Mouse (Mus musculus) limb, embryonic 11.5 days (tissue): ENCODE data around the gene Optn. TPM values are rescaled to one million over a fixed set of nuclear protein-coding genes. Genes with fewer than 3 reads are reported as not detected.

Experiments used
- ATAC-seq: fragments of 200-750 bp; cut with Nextera tagmentation; 2 replicates; pipeline ENCODE4 v1.8.0; 2017; ENCODE audit warnings: low read depth; ENCODE audit not compliant: insufficient number of reproducible peaks, low FRiP score, low TSS enrichment
- DNase-seq: peaks from one replicate; pipeline ENCODE4 v3.0.0-alpha.2; 2015; ENCODE audit warnings: low spot score
- H3K27ac ChIP-seq: fragments of 300-500 bp; sonication (generic); replicated peaks from 2 replicates; pipeline ENCODE4 v1.5.1; 2014; ENCODE audit warnings: low read depth, mild to moderate bottlenecking, low read length
- H3K27me3 ChIP-seq: fragments of 300-500 bp; sonication (generic); 2 replicates; pipeline ENCODE4 v1.6.1; 2014; ENCODE audit warnings: mild to moderate bottlenecking, low read length, mixed read lengths; ENCODE audit not compliant: control insufficient read depth, insufficient read depth
- H3K36me3 ChIP-seq: fragments of 300-500 bp; sonication (generic); 2 replicates; pipeline ENCODE4 v1.6.1; 2014; ENCODE audit warnings: mild to moderate bottlenecking, low read length, moderate library complexity, mixed read lengths; ENCODE audit not compliant: control insufficient read depth, insufficient read depth
- H3K4me1 ChIP-seq: fragments of 300-500 bp; sonication (generic); 2 replicates; pipeline ENCODE4 v1.6.1; 2014; ENCODE audit warnings: low read length, mixed read lengths; ENCODE audit not compliant: control insufficient read depth, insufficient read depth
- H3K4me2 ChIP-seq: fragments of 300-500 bp; sonication (generic); 2 replicates; pipeline ENCODE4 v1.6.1; 2014; ENCODE audit warnings: low read depth, mild to moderate bottlenecking, moderate library complexity; ENCODE audit not compliant: severe bottlenecking
- H3K4me3 ChIP-seq: fragments of 300-500 bp; sonication (generic); 2 replicates; pipeline ENCODE4 v1.5.1; 2014; ENCODE audit warnings: low read depth, low read length
- H3K9ac ChIP-seq: fragments of 300-500 bp; sonication (generic); 2 replicates; pipeline ENCODE4 v1.6.1; 2014; ENCODE audit warnings: mild to moderate bottlenecking, low read length
- H3K9me3 ChIP-seq: fragments of 300-500 bp; sonication (generic); 2 replicates; pipeline ENCODE4 v1.6.1; 2016; ENCODE audit warnings: low read length; ENCODE audit not compliant: control insufficient read depth
- WGBS: fragments of 180-500 bp; shearing (Covaris S2); extraction: QIAGEN DNeasy Blood & Tissue Kit; methylation state at CpG from one replicate; pipeline ENCODE4 v1.1.7; 2014; 5-methylcytosine and 5-hydroxymethylcytosine counted together
- polyA plus RNA-seq: library from polyadenylated mRNA; unstranded; fragments of >200 nt; fragmentation: Nextera tagmentation; extraction: Ambion mirVana; gene quantifications from 2 replicates; pipeline ENCODE4 v1.2.1, GENCODE M21; 2014

Gene Optn
- polyA plus RNA-seq, 1 experiment from 2014 or later: 7.8 TPM

- Histone ChIP-seq H3K4me2 (no peak overlapping the region), H3K4me1 (peaks cover 10% of the 10 kb centered on the region), H3K27me3 (no peaks in the 10 kb centered on the region), H3K36me3 (no peaks in the 10 kb centered on the region), H3K4me3 (no peak overlapping the region), H3K9me3 (no peaks in the 10 kb centered on the region), H3K27ac (no peak overlapping the region), H3K9ac (no peak overlapping the region)
- no peak for ATAC-seq
- no peak for DNase-seq
- WGBS: 85% methylated on average over 2 of the region's 2 CpGs
Observed at GRCm38 (mm10) chr2:5047016-5047415, 16.8 kb downstream of the Optn start.

- WGBS: 5% methylated on average over 13 of the region's 13 CpGs
Observed at GRCm38 (mm10) chr2:5045269-5045965, 18.4 kb downstream of the Optn start.

GRCm38 (mm10) chr2:5044321-5044720 is 19.5 kb downstream of the Optn start:
- Histone ChIP-seq H3K27me3 (no peaks in the 10 kb centered on the region), H3K9ac (no peak overlapping the region), H3K4me1 (peaks cover 10% of the 10 kb centered on the region), H3K36me3 (no peaks in the 10 kb centered on the region), H3K4me2 (no peak overlapping the region), H3K4me3 (no peak overlapping the region), H3K27ac (no peak overlapping the region), H3K9me3 (no peaks in the 10 kb centered on the region)
- no peak for DNase-seq
- 17% methylated on average over 3 of the region's 3 CpGs for WGBS
- ATAC-seq: no peak

More at GRCm38 (mm10) chr2:5045269-5045965, 18.4 kb downstream of the Optn start:
- no peak overlapping the region; the same call in 1 of the 2 replicates for H3K27ac ChIP-seq
- H3K4me3 ChIP-seq: no peak overlapping the region
- no peaks in the 10 kb centered on the region for H3K9me3 ChIP-seq
- H3K36me3 ChIP-seq: no peaks in the 10 kb centered on the region
- peaks cover 10% of the 10 kb centered on the region for H3K4me1 ChIP-seq
- H3K9ac ChIP-seq: no peak overlapping the region
- H3K4me2 ChIP-seq: peak overlapping the region; percentile 20; the same call in 1 of the 2 replicates
- no peaks in the 10 kb centered on the region for H3K27me3 ChIP-seq
- ATAC-seq: peak; percentile 75
- DNase-seq: peak; percentile 84

GRCm38 (mm10) chr2:5043476-5043761 is 20.4 kb downstream of the Optn start:
- 69% methylated on average over 2 of the region's 2 CpGs for WGBS
- H3K27ac ChIP-seq: no peak overlapping the region
- no peak overlapping the region for H3K4me3 ChIP-seq
- H3K4me1 ChIP-seq: peaks cover 10% of the 10 kb centered on the region
- no peaks in the 10 kb centered on the region for H3K27me3 ChIP-seq
- DNase-seq (no peak), ATAC-seq (no peak)
- H3K9ac ChIP-seq: no peak overlapping the region
- H3K9me3 ChIP-seq: no peaks in the 10 kb centered on the region
- no peak overlapping the region for H3K4me2 ChIP-seq
- H3K36me3 ChIP-seq: no peaks in the 10 kb centered on the region

GRCm38 (mm10) chr2:5042616-5043475 is 21.0 kb downstream of the Optn start:
- H3K4me1 ChIP-seq: peaks cover 10% of the 10 kb centered on the region
- no peak overlapping the region for H3K4me3 ChIP-seq
- WGBS: 73% methylated on average over 11 of the region's 11 CpGs
- H3K36me3 ChIP-seq: no peaks in the 10 kb centered on the region
- H3K27ac ChIP-seq: no peak overlapping the region
- ATAC-seq: no peak
- no peaks in the 10 kb centered on the region for H3K27me3 ChIP-seq
- H3K9me3 ChIP-seq: no peaks in the 10 kb centered on the region
- no peak for DNase-seq
- no peak overlapping the region for H3K9ac ChIP-seq
- no peak overlapping the region for H3K4me2 ChIP-seq

- no peak overlapping the region for H3K9ac ChIP-seq
- ATAC-seq: no peak
- peaks cover 10% of the 10 kb centered on the region for H3K4me1 ChIP-seq
- no peak overlapping the region for H3K4me2 ChIP-seq
- H3K36me3 ChIP-seq: no peaks in the 10 kb centered on the region
- H3K9me3 ChIP-seq: no peaks in the 10 kb centered on the region
- no peaks in the 10 kb centered on the region for H3K27me3 ChIP-seq
- DNase-seq: no peak
- 87% methylated on average over 5 of the region's 5 CpGs for WGBS
- no peak overlapping the region for H3K27ac ChIP-seq
- H3K4me3 ChIP-seq: no peak overlapping the region
Observed at GRCm38 (mm10) chr2:5041854-5042253, 22.0 kb downstream of the Optn start.

- peaks cover 4% of the 10 kb centered on the region; the same call in 1 of the 2 replicates for H3K4me1 ChIP-seq
- no peak overlapping the region for H3K4me3 ChIP-seq
- ATAC-seq: no peak
- no peaks in the 10 kb centered on the region for H3K9me3 ChIP-seq
- no peak overlapping the region for H3K9ac ChIP-seq
- no peaks in the 10 kb centered on the region for H3K27me3 ChIP-seq
- 83% methylated on average over 12 of the region's 12 CpGs for WGBS
- no peak overlapping the region for H3K27ac ChIP-seq
- no peak overlapping the region for H3K4me2 ChIP-seq
- DNase-seq: no peak
- H3K36me3 ChIP-seq: no peaks in the 10 kb centered on the region
Observed at GRCm38 (mm10) chr2:5040281-5041161, 23.3 kb downstream of the Optn start.
